15 mouse cellular contexts compared by ENCODE assay signal in the genomic region with DNA sequence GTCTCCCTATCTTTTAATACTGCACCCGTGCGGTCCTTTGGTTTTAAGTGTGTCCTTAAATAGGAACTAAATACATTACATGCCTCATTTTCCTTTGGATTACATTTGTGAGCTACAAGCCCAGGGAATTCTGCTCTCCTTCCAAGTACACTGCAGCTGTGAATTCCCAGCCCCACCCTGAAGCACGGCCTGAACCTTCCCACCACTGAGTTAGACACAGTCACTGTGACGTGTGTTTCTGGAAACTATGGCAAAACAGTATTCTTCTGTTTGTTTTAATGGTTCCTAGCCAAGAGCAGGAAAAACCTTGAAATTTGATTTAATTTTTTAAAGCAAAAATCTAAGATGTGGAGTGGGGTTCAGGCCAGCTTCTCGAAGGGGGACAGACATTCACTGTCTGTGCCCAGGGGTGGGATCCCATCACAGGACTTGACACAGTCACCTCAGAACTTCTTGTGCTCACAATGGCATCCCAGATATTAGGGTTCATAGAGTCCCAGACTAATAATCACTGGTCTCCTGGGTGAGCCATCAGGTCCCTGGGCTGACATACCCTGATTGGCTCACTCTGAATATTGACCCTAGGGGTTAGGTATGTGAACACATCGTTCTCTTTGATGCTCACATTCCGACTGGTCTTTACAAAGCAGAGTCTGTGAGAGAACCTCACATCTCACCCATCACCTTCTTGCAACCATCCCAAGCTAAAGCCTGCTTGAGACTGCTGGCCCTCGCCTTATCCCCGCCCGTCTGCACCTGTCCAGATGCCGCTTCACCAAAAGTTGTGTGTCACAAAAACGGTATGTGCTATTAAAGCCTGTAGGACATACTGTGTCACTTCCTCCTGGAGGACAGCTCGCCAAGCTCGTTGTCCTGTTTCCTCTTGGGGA.
DNase-seq lines count a peak whose midpoint lies in the region; ATAC-seq and TF ChIP-seq lines count a peak whose summit lies in the region.
"Had no signal": no experiment of that assay in that cellular context is flagged by ENCODE, and none has a peak within 500 bp of the region (broad histone marks: within the 10 kb centered on the region; RNA-seq: fewer than 3 reads in every experiment).

No protein-coding gene starts in this region.

- H3K27ac ChIP-seq in heart, embryonic 11.5 days (ENCODE audit: low read depth, low read length) = no peak overlapping the region
- peak overlapping the region; percentile 67 for H3K27ac ChIP-seq in testis, adult 2 months (ENCODE audit: control insufficient read depth, insufficient read depth, low read depth, low read length)
- H3K27ac ChIP-seq in heart, embryonic 16.5 days (ENCODE audit: low read length) = peak overlapping the region; percentile 50
- H3K27ac ChIP-seq: liver, embryonic 15.5 days had no signal

- peaks cover 6% of the 10 kb centered on the region for H3K27me3 ChIP-seq in heart, embryonic 11.5 days (ENCODE audit: control insufficient read depth, insufficient read depth, low read length)
- H3K27me3 ChIP-seq in testis, adult 2 months (ENCODE audit: control insufficient read depth, insufficient read depth, low read length) = no peaks in the 10 kb centered on the region
- H3K27me3 ChIP-seq in heart, embryonic 16.5 days (ENCODE audit: control insufficient read depth, insufficient read depth, low read length) = no peaks in the 10 kb centered on the region
- H3K27me3 ChIP-seq: liver, embryonic 15.5 days had no signal

- no peaks in the 10 kb centered on the region for H3K9me3 ChIP-seq in heart, embryonic 11.5 days (replicated peaks; ENCODE audit: control insufficient read depth, low read length)
- no peaks in the 10 kb centered on the region for H3K9me3 ChIP-seq in heart, embryonic 16.5 days (replicated peaks; ENCODE audit: control insufficient read depth, low read length)
- H3K9me3 ChIP-seq: liver, embryonic 15.5 days had no signal

- WGBS in heart, embryonic 11.5 days (ENCODE audit: insufficient replicate concordance) = 74% methylated on average over 14 of the region's 14 CpGs
- WGBS in heart, embryonic 16.5 days = 65% methylated on average over 14 of the region's 14 CpGs

- H3K4me1 ChIP-seq in heart, embryonic 11.5 days (ENCODE audit: control insufficient read depth, insufficient read depth, low read length) = no peaks in the 10 kb centered on the region
- H3K4me1 ChIP-seq in testis, adult 2 months (ENCODE audit: control insufficient read depth, insufficient read depth, low read length) = no peaks in the 10 kb centered on the region
- peaks cover 18% of the 10 kb centered on the region for H3K4me1 ChIP-seq in heart, embryonic 16.5 days (ENCODE audit: control insufficient read depth, insufficient read depth, low read length)
- H3K4me1 ChIP-seq: liver, embryonic 15.5 days had no signal

- no peaks in the 10 kb centered on the region for H3K36me3 ChIP-seq in heart, embryonic 11.5 days (ENCODE audit: control insufficient read depth, insufficient read depth, low read length)
- no peaks in the 10 kb centered on the region for H3K36me3 ChIP-seq in testis, adult 2 months (ENCODE audit: control insufficient read depth, insufficient read depth, low read length)
- no peaks in the 10 kb centered on the region for H3K36me3 ChIP-seq in heart, embryonic 16.5 days (ENCODE audit: control insufficient read depth, insufficient read depth)
- H3K36me3 ChIP-seq: liver, embryonic 15.5 days had no signal

- peak; percentile 98 for DNase-seq in heart, adult 11 months
- DNase-seq in testis, postnatal 10 days (ENCODE audit: low spot score) = no peak
- peak; percentile 21 for DNase-seq in testis, postnatal 14 days (ENCODE audit: low spot score)
- no peak for DNase-seq in right cerebral cortex, postnatal 14 days
- DNase-seq in left cerebral cortex, postnatal 10 days (ENCODE audit: extremely low spot score in 1 of 2, low spot score in 2 of 2) = no peak
- DNase-seq: adrenal gland, postnatal 10 days; cerebellum, postnatal 25 days; kidney, postnatal 25 days; layer of hippocampus, postnatal 36 days had no signal

- intact Hi-C loops in left cerebral cortex, postnatal 10 days (cut with DNase I) = loop anchor here (10.0 kb wide), 2 partner anchors 177 to 447 kb away; no protein-coding TSS in a partner anchor

- H3K9ac ChIP-seq in heart, embryonic 11.5 days (ENCODE audit: low read depth, low read length) = no peak overlapping the region
- H3K9ac ChIP-seq in heart, embryonic 16.5 days (ENCODE audit: low read length) = peak overlapping the region; percentile 38; the same call in 1 of the 2 replicates
- H3K9ac ChIP-seq: liver, embryonic 15.5 days had no signal

- ATAC-seq in heart, embryonic 11.5 days (replicated peaks; ENCODE audit: insufficient number of reproducible peaks, low FRiP score, low TSS enrichment) = no peak
- ATAC-seq in heart, embryonic 16.5 days (replicated peaks; ENCODE audit: extremely low read depth, insufficient read depth, low FRiP score) = peak; percentile 6; the same call in 1 of the 2 replicates
- ATAC-seq: forebrain, embryonic 16.5 days had no signal

- no peak for TF ChIP-seq CTCF in testis, adult 2 months (IDR thresholded peaks at IDR 0.05; ENCODE audit: control insufficient read depth, insufficient read depth, insufficient replicate concordance, low read depth, low read length)

- H3K4me2 ChIP-seq in heart, embryonic 11.5 days = no peak overlapping the region
- 0 out of 2 replicates have a peak overlapping the region, but pooled peaks have one; percentile 5 for H3K4me2 ChIP-seq in heart, embryonic 16.5 days (ENCODE audit: low read depth, low read length)
- H3K4me2 ChIP-seq: liver, embryonic 15.5 days; midbrain, embryonic 11.5 days had no signal

- TF ChIP-seq POLR2A in testis, adult 2 months (IDR thresholded peaks at IDR 0.05; ENCODE audit: control insufficient read depth, low read depth, low read length) = no peak

- H3K4me3 ChIP-seq in heart, embryonic 11.5 days (ENCODE audit: low read depth, low read length) = no peak overlapping the region
- no peak overlapping the region for H3K4me3 ChIP-seq in testis, adult 2 months (ENCODE audit: control insufficient read depth, low read depth, low read length)
- H3K4me3 ChIP-seq in heart, embryonic 16.5 days (ENCODE audit: low read length) = no peak overlapping the region
- H3K4me3 ChIP-seq: liver, embryonic 15.5 days had no signal

Comparison
In these comparisons a context has a peak if more than half of its experiments do, and no peak if none do; other contexts are left out.
1. DNase-seq: peak in heart, adult 11 months (single experiment) and testis, postnatal 14 days (single experiment); none in testis, postnatal 10 days (single experiment), right cerebral cortex, postnatal 14 days (single experiment) and left cerebral cortex, postnatal 10 days (0 of 2).